Comparison of ENCODE assay signal across 12 mouse cellular contexts in the genomic region with DNA sequence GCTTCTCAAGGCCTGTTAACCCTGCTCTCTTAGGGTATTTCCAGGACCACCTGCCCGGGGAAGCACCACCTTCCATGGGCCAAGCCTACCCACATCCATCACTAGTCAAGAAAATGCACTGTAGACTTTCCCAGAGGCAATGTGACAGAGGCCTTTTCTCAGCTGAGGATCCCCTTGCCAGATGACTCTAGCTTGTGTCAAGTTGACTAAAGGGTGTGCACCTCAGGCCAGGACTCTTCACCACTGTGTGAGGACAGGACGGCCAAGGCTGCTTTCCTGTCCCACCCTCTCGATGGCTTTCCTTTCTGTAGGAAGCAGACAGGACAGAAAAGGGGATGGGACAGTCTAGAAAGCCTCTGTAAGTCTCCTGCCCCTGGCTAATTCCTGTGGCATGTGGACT.
"Had no signal": no experiment of that assay in that cellular context is flagged by ENCODE, and none has a peak within 500 bp of the region (broad histone marks: within the 10 kb centered on the region; RNA-seq: fewer than 3 reads in every experiment).

No protein-coding gene starts in this region.

- H3K9me3 ChIP-seq: limb, embryonic 10.5 days; lung, embryonic 15.5 days; midbrain, embryonic 13.5 days; neural tube, embryonic 15.5 days had no signal

- H3K36me3 ChIP-seq: limb, embryonic 10.5 days; lung, embryonic 15.5 days; midbrain, embryonic 13.5 days; neural tube, embryonic 15.5 days had no signal

- H3K4me3 ChIP-seq: limb, embryonic 10.5 days; lung, embryonic 15.5 days; midbrain, embryonic 13.5 days; neural tube, embryonic 15.5 days had no signal

- H3K4me2 ChIP-seq: liver, embryonic 11.5 days; lung, embryonic 15.5 days; midbrain, embryonic 13.5 days; neural tube, embryonic 15.5 days had no signal

- H3K27ac ChIP-seq: limb, embryonic 10.5 days; lung, embryonic 15.5 days; macrophage; midbrain, embryonic 13.5 days; neural tube, embryonic 15.5 days; stomach, postnatal 0 days had no signal

- H3K9ac ChIP-seq: liver, postnatal 0 days; lung, embryonic 15.5 days; midbrain, embryonic 13.5 days; neural tube, embryonic 15.5 days had no signal

- ATAC-seq: liver, postnatal 0 days; midbrain, embryonic 13.5 days had no signal

- DNase-seq: liver, postnatal 0 days; lung, postnatal 14 days; right cerebral cortex, adult 18-20 months; right cerebral cortex, postnatal 25 days; thymus, postnatal 4 days had no signal
